Mouse (Mus musculus) neural tube, embryonic 11.5 days (tissue): ENCODE data around the gene Kxd1. TPM values are rescaled to one million over a fixed set of nuclear protein-coding genes. Genes with fewer than 3 reads are reported as not detected.

Source experiments
- ATAC-seq: fragments of 200-750 bp; cut with Nextera tagmentation; 2 replicates; pipeline ENCODE4 v1.8.0; 2017; ENCODE audit warnings: moderate number of reproducible peaks, mild to moderate bottlenecking, moderate TSS enrichment, moderate library complexity; ENCODE audit not compliant: insufficient read depth, low FRiP score, low TSS enrichment
- DNase-seq: peaks from one replicate; pipeline ENCODE4 v3.0.0-alpha.2; 2015; ENCODE audit warnings: low spot score
- H3K27ac ChIP-seq: fragments of 300-500 bp; sonication (generic); 2 replicates; pipeline ENCODE4 v1.5.1; 2014; ENCODE audit warnings: low read depth, mild to moderate bottlenecking, low read length
- H3K27me3 ChIP-seq: fragments of 300-500 bp; sonication (generic); 2 replicates; pipeline ENCODE4 v1.6.1; 2014; ENCODE audit warnings: mild to moderate bottlenecking, low read length, mixed read lengths; ENCODE audit not compliant: control insufficient read depth, insufficient read depth
- H3K36me3 ChIP-seq: fragments of 300-500 bp; sonication (generic); 2 replicates; pipeline ENCODE4 v1.6.1; 2014; ENCODE audit warnings: mild to moderate bottlenecking, low read length, moderate library complexity, mixed read lengths; ENCODE audit not compliant: control insufficient read depth, insufficient read depth
- H3K4me1 ChIP-seq: fragments of 300-500 bp; sonication (generic); 2 replicates; pipeline ENCODE4 v1.6.1; 2014; ENCODE audit warnings: low read length, mixed read lengths; ENCODE audit not compliant: control insufficient read depth, insufficient read depth
- H3K4me2 ChIP-seq: fragments of 300-500 bp; sonication (generic); 2 replicates; pipeline ENCODE4 v1.6.1; 2014; ENCODE audit warnings: low read depth, mild to moderate bottlenecking, moderate library complexity
- H3K4me3 ChIP-seq: fragments of 300-500 bp; sonication (generic); 2 replicates; pipeline ENCODE4 v1.5.1; 2014; ENCODE audit warnings: low read depth, low read length
- H3K9ac ChIP-seq: fragments of 300-500 bp; sonication (generic); 2 replicates; pipeline ENCODE4 v1.6.1; 2014; ENCODE audit warnings: mild to moderate bottlenecking, low read length
- H3K9me3 ChIP-seq: fragments of 300-500 bp; sonication (generic); 2 replicates; pipeline ENCODE4 v1.6.1; 2016; ENCODE audit warnings: low read length; ENCODE audit not compliant: control insufficient read depth
- WGBS: fragments of 180-500 bp; shearing (Covaris S2); extraction: QIAGEN DNeasy Blood & Tissue Kit; methylation state at CpG from one replicate; pipeline ENCODE4 v1.1.7; 2014; 5-methylcytosine and 5-hydroxymethylcytosine counted together
- polyA plus RNA-seq: library from polyadenylated mRNA; unstranded; fragments of >200 nt; fragmentation: Nextera tagmentation; extraction: Ambion mirVana; gene quantifications from 2 replicates; pipeline ENCODE4 v1.2.1, GENCODE M21; 2014

Kxd1 gene
- polyA plus RNA-seq, 1 experiment from 2014 or later, result 49.8 TPM

GRCm38 (mm10) chr8:70500386-70501301 lies 27.1 kb downstream of the Kxd1 start:
- no peak overlapping the region for H3K9ac ChIP-seq
- H3K36me3 ChIP-seq, result 0 out of 2 replicates have a peak, but pooled peaks cover 2% of the 10 kb centered on the region
- H3K27me3 ChIP-seq, result peaks cover 78% of the 10 kb centered on the region
- H3K27ac ChIP-seq, result no peak overlapping the region
- peaks cover 9% of the 10 kb centered on the region for H3K4me1 ChIP-seq
- H3K9me3 ChIP-seq, result no peaks in the 10 kb centered on the region
- DNase-seq (no peak), ATAC-seq (no peak)
- H3K4me2 ChIP-seq, result no peak overlapping the region
- 8% methylated on average over 39 of the region's 39 CpGs for WGBS
- no peak overlapping the region for H3K4me3 ChIP-seq

- Histone ChIP-seq H3K4me3 (peak overlapping the region; percentile 12; the same call in 1 of the 2 replicates), H3K9me3 (no peaks in the 10 kb centered on the region), H3K27ac (no peak overlapping the region), H3K9ac (no peak overlapping the region; the same call in 1 of the 2 replicates), H3K4me2 (no peak overlapping the region), H3K4me1 (peaks cover 16% of the 10 kb centered on the region), H3K27me3 (peaks cover 97% of the 10 kb centered on the region), H3K36me3 (no peaks in the 10 kb centered on the region)
- ATAC-seq (no peak), DNase-seq (no peak)
- 4% methylated on average over 12 of the region's 12 CpGs for WGBS
Observed at GRCm38 (mm10) chr8:70495771-70496062, 32.0 kb downstream of the Kxd1 start.

- Histone ChIP-seq H3K4me1 (peaks cover 16% of the 10 kb centered on the region), H3K27ac (no peak overlapping the region), H3K9me3 (no peaks in the 10 kb centered on the region), H3K4me3 (peak overlapping the region; percentile 12; the same call in 1 of the 2 replicates), H3K9ac (no peak overlapping the region; the same call in 1 of the 2 replicates), H3K36me3 (no peaks in the 10 kb centered on the region), H3K27me3 (peaks cover 97% of the 10 kb centered on the region), H3K4me2 (no peak overlapping the region)
- no peak for DNase-seq
- 2% methylated on average over 20 of the region's 21 CpGs for WGBS
- no peak for ATAC-seq
Observed at GRCm38 (mm10) chr8:70495001-70495770, 32.6 kb downstream of the Kxd1 start.

- Histone ChIP-seq H3K4me3 (no peak overlapping the region), H3K4me2 (no peak overlapping the region; the same call in 1 of the 2 replicates), H3K36me3 (no peaks in the 10 kb centered on the region), H3K9ac (no peak overlapping the region), H3K27me3 (peaks cover 97% of the 10 kb centered on the region), H3K4me1 (peaks cover 21% of the 10 kb centered on the region), H3K9me3 (no peaks in the 10 kb centered on the region), H3K27ac (no peak overlapping the region)
- ATAC-seq (no peak), DNase-seq (no peak)
- 2% methylated on average over 28 of the region's 28 CpGs for WGBS
Observed at GRCm38 (mm10) chr8:70494416-70494945, 33.3 kb downstream of the Kxd1 start.

GRCm38 (mm10) chr8:70493692-70494415 lies 33.9 kb downstream of the Kxd1 start:
- DNase-seq, result no peak
- H3K27ac ChIP-seq, result no peak overlapping the region
- no peak for ATAC-seq
- H3K36me3 ChIP-seq, result no peaks in the 10 kb centered on the region
- no peak overlapping the region for H3K4me3 ChIP-seq
- H3K27me3 ChIP-seq, result peaks cover 97% of the 10 kb centered on the region
- no peaks in the 10 kb centered on the region for H3K9me3 ChIP-seq
- H3K4me1 ChIP-seq, result peaks cover 27% of the 10 kb centered on the region
- peak overlapping the region; percentile 41; the same call in 1 of the 2 replicates for H3K4me2 ChIP-seq
- no peak overlapping the region for H3K9ac ChIP-seq
- whole genome bisulfite sequencing, result under 1% methylated on average over 42 of the region's 47 CpGs

- Histone ChIP-seq H3K4me3 (peak within 1 kb of the TSS; percentile 29), H3K27me3 (peaks cover 99% of the 10 kb centered on the region), H3K36me3 (no peaks in the 10 kb centered on the region), H3K4me1 (peaks cover 35% of the 10 kb centered on the region), H3K4me2 (peak within 1 kb of the TSS; percentile 41), H3K9ac (no peak within 1 kb of the TSS; the same call in 1 of the 2 replicates), H3K9me3 (no peaks in the 10 kb centered on the region), H3K27ac (no peak within 1 kb of the TSS)
- under 1% methylated on average over 61 of the region's 93 CpGs for WGBS
- ATAC-seq, result no peak
- DNase-seq, result no peak
Observed at GRCm38 (mm10) chr8:70492664-70493640, 34.8 kb downstream of the Kxd1 start, which contains the start of gene Crlf1. Gene Crlf1, plus strand, starts transcription at chr8:70493158.

GRCm38 (mm10) chr8:70490880-70491495 lies 36.8 kb downstream of the Kxd1 start:
- WGBS, result 2% methylated on average over 20 of the region's 20 CpGs
- H3K27ac ChIP-seq, result no peak overlapping the region
- ATAC-seq (no peak), DNase-seq (no peak)
- peaks cover 38% of the 10 kb centered on the region for H3K4me1 ChIP-seq
- H3K4me3 ChIP-seq, result peak overlapping the region; percentile 4; the same call in 1 of the 2 replicates
- no peak overlapping the region for H3K4me2 ChIP-seq
- no peak overlapping the region for H3K9ac ChIP-seq
- H3K36me3 ChIP-seq, result no peaks in the 10 kb centered on the region
- H3K9me3 ChIP-seq, result no peaks in the 10 kb centered on the region
- H3K27me3 ChIP-seq, result peaks cover 96% of the 10 kb centered on the region
